Mouse (Mus musculus): ENCODE data around the gene Ifrd2. TPM values are rescaled to one million over a fixed set of nuclear protein-coding genes. Genes with fewer than 3 reads are reported as not detected.

Ifrd2 gene
- polyA plus RNA-seq, 1 experiment from 2014 or later, result 64.6 TPM

DNA sequence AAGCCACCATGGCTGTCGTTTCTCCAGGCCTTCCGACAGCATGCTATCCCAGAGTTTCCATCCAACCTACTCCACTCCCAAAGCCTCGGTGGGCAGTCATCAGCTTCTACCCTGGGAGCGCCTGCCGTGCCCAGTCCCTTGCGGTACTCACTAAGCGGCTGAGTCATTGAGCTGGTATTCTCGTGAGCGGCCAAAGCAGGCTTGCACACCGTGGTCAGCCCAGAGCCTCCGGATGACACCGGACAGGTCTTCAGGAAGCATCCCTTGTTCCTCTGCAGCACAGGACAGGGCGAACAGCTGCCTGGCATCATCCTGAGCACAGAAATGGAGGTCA is 32.1 kb downstream of the Ifrd2 start:
- DNase-seq, result no peak
- Histone ChIP-seq H3K27ac (ENCODE audit: low read depth) (peak overlapping the region; percentile 86; the same call in 1 of the 2 replicates), H3K9ac (no peak overlapping the region), H3K36me3 (ENCODE audit: insufficient read depth) (peaks cover 84% of the 10 kb centered on the region), H3K4me3 (ENCODE audit: low read depth, low read length) (no peak overlapping the region), H3K27me3 (ENCODE audit: insufficient read depth, low read length) (no peaks in the 10 kb centered on the region), H3K4me2 (no peak overlapping the region), H3K9me3 (ENCODE audit: low read depth, low read length) (no peaks in the 10 kb centered on the region), H3K4me1 (ENCODE audit: insufficient read depth) (peaks cover 12% of the 10 kb centered on the region)
- WGBS, result 42% methylated on average over 13 of the region's 13 CpGs
- no peak for TF ChIP-seq CTCF (IDR thresholded peaks at IDR 0.05; ENCODE audit: low read depth)
- ATAC-seq (ENCODE audit: insufficient read depth), result no peak; the same call in 1 of the 2 replicates

DNA sequence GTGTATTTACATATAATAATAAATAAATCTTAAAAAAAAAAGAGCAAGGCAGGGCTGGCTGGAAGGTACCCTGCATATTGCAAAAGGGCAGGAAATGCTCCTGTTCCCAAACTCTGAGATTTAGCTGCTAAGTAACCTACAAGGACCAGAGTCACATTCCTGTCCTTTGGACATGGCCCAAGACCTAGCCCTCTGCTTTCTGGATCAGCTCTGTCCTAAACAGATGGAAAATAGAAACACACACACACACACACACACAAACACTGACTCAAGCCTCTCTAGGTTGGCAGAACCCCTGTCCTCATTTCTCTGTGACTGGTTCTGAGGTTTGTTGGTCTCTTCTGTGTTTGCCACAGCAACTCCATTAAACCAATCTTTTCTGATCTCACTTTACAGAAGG is 33.5 kb downstream of the Ifrd2 start:
- H3K4me1 ChIP-seq (ENCODE audit: insufficient read depth), result peaks cover 12% of the 10 kb centered on the region
- no peak overlapping the region for H3K9ac ChIP-seq
- no peaks in the 10 kb centered on the region for H3K27me3 ChIP-seq (ENCODE audit: insufficient read depth, low read length)
- DNase-seq (no peak), ATAC-seq (ENCODE audit: insufficient read depth) (no peak)
- H3K36me3 ChIP-seq (ENCODE audit: insufficient read depth), result peaks cover 84% of the 10 kb centered on the region
- H3K27ac ChIP-seq (ENCODE audit: low read depth), result no peak overlapping the region
- no peak for TF ChIP-seq CTCF (IDR thresholded peaks at IDR 0.05; ENCODE audit: low read depth)
- no peak overlapping the region for H3K4me3 ChIP-seq (ENCODE audit: low read depth, low read length)
- H3K9me3 ChIP-seq (ENCODE audit: low read depth, low read length), result no peaks in the 10 kb centered on the region
- no peak overlapping the region for H3K4me2 ChIP-seq

DNA sequence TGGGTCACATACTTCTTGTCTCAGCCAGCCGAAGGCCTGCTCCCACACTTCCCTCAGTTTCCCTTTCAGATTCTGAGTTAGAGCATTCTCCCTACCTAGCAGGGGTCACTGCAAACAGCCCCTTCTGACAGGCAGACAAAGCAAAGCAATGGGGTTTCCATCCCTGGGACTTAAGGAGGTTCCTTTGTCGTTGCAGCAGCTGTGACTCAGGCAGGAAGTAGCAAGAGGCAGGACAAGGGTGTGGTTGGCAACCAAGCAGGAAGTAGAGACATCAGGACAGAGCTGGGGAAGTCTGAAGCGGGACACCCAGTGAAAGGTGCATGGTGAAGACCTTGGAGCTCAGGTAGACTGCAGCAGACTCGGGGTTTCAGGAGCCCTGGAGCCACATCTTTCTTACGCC is 37.1 kb downstream of the Ifrd2 start:
- no peak for ATAC-seq (ENCODE audit: insufficient read depth)
- Histone ChIP-seq H3K9me3 (ENCODE audit: low read depth, low read length) (no peaks in the 10 kb centered on the region), H3K4me3 (ENCODE audit: low read depth, low read length) (no peak overlapping the region), H3K4me1 (ENCODE audit: insufficient read depth) (peaks cover 26% of the 10 kb centered on the region), H3K4me2 (no peak overlapping the region), H3K9ac (no peak overlapping the region; the same call in 1 of the 2 replicates), H3K36me3 (ENCODE audit: insufficient read depth) (peaks cover 68% of the 10 kb centered on the region), H3K27me3 (ENCODE audit: insufficient read depth, low read length) (no peaks in the 10 kb centered on the region), H3K27ac (ENCODE audit: low read depth) (peak overlapping the region; percentile 54; the same call in 1 of the 2 replicates)
- no peak for TF ChIP-seq CTCF (IDR thresholded peaks at IDR 0.05; ENCODE audit: low read depth)
- WGBS, result 68% methylated on average over 5 of the region's 5 CpGs
- peak; percentile 40 for DNase-seq

DNA sequence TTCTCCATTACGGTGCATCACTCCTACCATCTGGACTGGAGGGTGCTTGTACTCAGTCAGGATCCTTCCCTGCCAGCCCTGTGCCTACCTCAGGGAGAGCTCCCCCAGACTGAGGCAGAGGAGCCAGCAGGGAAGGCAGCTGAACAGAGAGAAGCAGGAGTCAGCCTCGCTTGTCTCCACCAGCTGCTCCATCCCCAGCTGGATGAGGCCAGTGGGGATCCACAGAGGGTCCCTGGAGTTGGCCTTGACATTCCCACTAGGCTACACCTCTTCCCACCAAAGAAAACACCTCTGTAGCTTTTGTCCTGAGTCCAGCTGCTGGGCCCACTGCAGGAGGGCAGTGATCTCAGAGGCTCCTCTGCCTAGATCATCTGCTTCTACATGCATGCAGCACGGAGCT is 37.5 kb downstream of the Ifrd2 start:
- peaks cover 26% of the 10 kb centered on the region for H3K4me1 ChIP-seq (ENCODE audit: insufficient read depth)
- no peak for ATAC-seq (ENCODE audit: insufficient read depth)
- 82% methylated on average over 3 of the region's 3 CpGs for WGBS

DNA sequence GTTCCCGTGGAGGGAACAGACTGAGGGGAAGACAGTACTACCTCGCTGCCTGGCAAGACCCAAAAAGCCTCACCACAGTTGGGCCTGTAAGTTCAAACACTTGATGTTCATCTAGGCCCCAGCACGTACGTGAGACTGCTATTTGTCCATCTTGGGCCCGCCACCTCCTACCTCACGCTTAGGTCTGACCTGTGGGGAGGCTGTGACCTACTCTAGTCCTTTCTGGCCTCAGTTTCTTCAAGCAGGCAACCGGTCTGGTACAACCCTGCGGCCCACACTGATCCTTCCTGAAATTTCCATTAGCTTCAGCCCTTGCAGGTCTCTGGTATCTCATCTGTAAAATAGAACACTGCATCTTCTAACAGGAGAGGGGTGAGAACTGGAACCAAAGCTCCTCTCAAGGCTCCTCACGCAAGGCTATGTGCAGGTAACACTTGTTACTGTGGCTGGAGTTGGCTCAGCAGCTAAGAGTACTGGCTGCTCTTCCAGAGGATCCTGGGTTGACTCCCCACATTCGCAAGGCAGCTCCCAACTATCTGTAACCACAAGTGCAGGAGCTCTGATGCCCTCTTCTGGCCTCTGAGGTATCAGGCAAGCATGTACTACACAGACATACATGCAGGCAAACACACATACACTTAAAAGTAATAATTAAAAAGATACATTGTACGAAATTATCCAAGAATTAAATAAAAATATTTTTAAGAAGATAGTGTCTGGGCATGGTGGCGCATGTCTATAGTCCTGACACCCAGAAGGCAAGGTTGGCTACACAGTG is 38.1 kb downstream of the Ifrd2 start:
- H3K4me1 ChIP-seq (ENCODE audit: insufficient read depth), result peaks cover 32% of the 10 kb centered on the region
- 87% methylated on average over 12 of the region's 12 CpGs for WGBS

More for the DNA sequence above, 37.5 kb downstream of the Ifrd2 start:
- H3K9me3 ChIP-seq (ENCODE audit: low read depth, low read length), result no peaks in the 10 kb centered on the region
- peak overlapping the region; percentile 54; the same call in 1 of the 2 replicates for H3K27ac ChIP-seq (ENCODE audit: low read depth)
- no peaks in the 10 kb centered on the region for H3K27me3 ChIP-seq (ENCODE audit: insufficient read depth, low read length)
- TF ChIP-seq CTCF (IDR thresholded peaks at IDR 0.05; ENCODE audit: low read depth), result no peak
- no peak overlapping the region for H3K4me2 ChIP-seq
- no peak overlapping the region; the same call in 1 of the 2 replicates for H3K9ac ChIP-seq
- H3K36me3 ChIP-seq (ENCODE audit: insufficient read depth), result peaks cover 65% of the 10 kb centered on the region
- H3K4me3 ChIP-seq (ENCODE audit: low read depth, low read length), result no peak overlapping the region
- DNase-seq, result no peak

DNA sequence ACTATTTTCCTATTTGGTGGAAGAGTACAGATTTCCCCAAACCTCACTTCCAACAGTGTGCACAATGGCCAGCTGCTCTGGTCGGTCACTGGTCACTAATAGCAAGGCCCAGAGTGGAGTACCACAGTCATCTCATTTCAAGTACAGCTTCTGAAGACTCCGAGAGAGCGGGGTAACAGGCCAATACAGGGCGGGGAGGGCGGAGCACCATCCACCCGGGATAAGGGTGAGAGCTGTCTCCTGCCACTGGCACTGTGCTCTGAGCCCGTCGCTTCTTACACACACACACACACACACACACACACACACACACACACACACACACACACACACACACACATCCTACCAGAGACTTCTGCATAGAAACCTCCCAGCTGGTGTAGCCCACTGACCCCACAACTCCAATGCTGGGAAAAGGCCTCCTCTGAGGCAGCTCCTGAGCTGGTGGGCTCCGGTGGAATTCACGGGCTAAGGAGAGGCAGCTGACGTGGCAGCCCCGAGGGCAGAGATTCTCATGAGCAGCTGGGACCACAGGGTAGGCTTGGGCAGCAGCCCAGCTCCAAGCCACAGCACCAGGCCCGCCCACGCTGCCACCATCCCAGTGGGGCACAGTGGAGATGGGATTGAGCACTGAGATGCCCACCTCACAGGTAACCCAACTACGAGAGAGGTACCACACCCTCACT is 38.9 kb downstream of the Ifrd2 start:
- 40% methylated on average over 15 of the region's 15 CpGs for WGBS
- Histone ChIP-seq H3K4me3 (ENCODE audit: low read depth, low read length) (no peak overlapping the region), H3K4me1 (ENCODE audit: insufficient read depth) (peaks cover 36% of the 10 kb centered on the region), H3K9me3 (ENCODE audit: low read depth, low read length) (no peaks in the 10 kb centered on the region), H3K9ac (peak overlapping the region; percentile 36; the same call in 1 of the 2 replicates), H3K27ac (ENCODE audit: low read depth) (peak overlapping the region; percentile 86), H3K36me3 (ENCODE audit: insufficient read depth) (peaks cover 58% of the 10 kb centered on the region), H3K27me3 (ENCODE audit: insufficient read depth, low read length) (no peaks in the 10 kb centered on the region), H3K4me2 (peak overlapping the region; percentile 48)
- no peak for TF ChIP-seq CTCF (IDR thresholded peaks at IDR 0.05; ENCODE audit: low read depth)
- DNase-seq, result peak; percentile 37
- ATAC-seq (ENCODE audit: insufficient read depth), result peak; percentile 16

More for the DNA sequence above, 38.1 kb downstream of the Ifrd2 start:
- DNase-seq (no peak), ATAC-seq (ENCODE audit: insufficient read depth) (no peak)
- no peaks in the 10 kb centered on the region for H3K27me3 ChIP-seq (ENCODE audit: insufficient read depth, low read length)
- H3K27ac ChIP-seq (ENCODE audit: low read depth), result 0 out of 2 replicates have a peak overlapping the region, but pooled peaks have one; percentile 54
- H3K9me3 ChIP-seq (ENCODE audit: low read depth, low read length), result no peaks in the 10 kb centered on the region
- no peak overlapping the region for H3K4me3 ChIP-seq (ENCODE audit: low read depth, low read length)
- H3K36me3 ChIP-seq (ENCODE audit: insufficient read depth), result peaks cover 59% of the 10 kb centered on the region
- TF ChIP-seq CTCF (IDR thresholded peaks at IDR 0.05; ENCODE audit: low read depth), result peak; percentile 29; the same call in 1 of the 2 replicates
- 0 out of 2 replicates have a peak overlapping the region, but pooled peaks have one; percentile 48 for H3K4me2 ChIP-seq
- no peak overlapping the region for H3K9ac ChIP-seq

DNA sequence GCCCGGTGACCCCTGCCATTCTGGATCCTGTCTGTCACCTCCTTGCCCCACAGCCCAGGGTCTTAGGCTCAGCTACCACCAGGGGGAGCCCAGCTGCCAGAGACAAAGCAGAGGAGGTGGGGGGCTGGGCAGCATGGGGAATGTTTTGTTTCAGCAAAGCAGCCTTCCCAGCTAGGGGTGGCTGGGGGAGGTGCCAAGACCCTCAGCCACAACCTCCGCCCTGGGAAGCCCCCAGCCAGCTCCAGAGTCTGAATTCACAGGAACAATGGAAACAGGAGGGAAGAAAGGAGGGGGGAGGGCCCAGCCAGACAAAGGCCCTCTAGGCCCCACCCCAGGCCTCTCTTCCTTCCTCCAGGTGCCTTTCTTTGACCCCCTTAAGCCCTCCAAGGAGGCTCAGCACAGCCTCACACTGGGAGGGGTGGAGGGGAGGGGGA is 39.4 kb downstream of the Ifrd2 start:
- WGBS, result 5% methylated on average over 2 of the region's 2 CpGs
- ATAC-seq (ENCODE audit: insufficient read depth), result peak; percentile 66

More for the DNA sequence above, 39.4 kb downstream of the Ifrd2 start:
- no peaks in the 10 kb centered on the region for H3K9me3 ChIP-seq (ENCODE audit: low read depth, low read length)
- peaks cover 62% of the 10 kb centered on the region for H3K36me3 ChIP-seq (ENCODE audit: insufficient read depth)
- peak; percentile 93 for DNase-seq
- peak overlapping the region; percentile 86 for H3K27ac ChIP-seq (ENCODE audit: low read depth)
- peak overlapping the region; percentile 48 for H3K4me2 ChIP-seq
- no peaks in the 10 kb centered on the region for H3K27me3 ChIP-seq (ENCODE audit: insufficient read depth, low read length)
- peak overlapping the region; percentile 42 for H3K9ac ChIP-seq
- TF ChIP-seq CTCF (IDR thresholded peaks at IDR 0.05; ENCODE audit: low read depth), result peak; percentile 99
- H3K4me1 ChIP-seq (ENCODE audit: insufficient read depth), result peaks cover 41% of the 10 kb centered on the region
- H3K4me3 ChIP-seq (ENCODE audit: low read depth, low read length), result no peak overlapping the region

Data from lung, embryonic 14.5 days (tissue).